ENCODE assay signal across 12 mouse cellular contexts in the genomic region with DNA sequence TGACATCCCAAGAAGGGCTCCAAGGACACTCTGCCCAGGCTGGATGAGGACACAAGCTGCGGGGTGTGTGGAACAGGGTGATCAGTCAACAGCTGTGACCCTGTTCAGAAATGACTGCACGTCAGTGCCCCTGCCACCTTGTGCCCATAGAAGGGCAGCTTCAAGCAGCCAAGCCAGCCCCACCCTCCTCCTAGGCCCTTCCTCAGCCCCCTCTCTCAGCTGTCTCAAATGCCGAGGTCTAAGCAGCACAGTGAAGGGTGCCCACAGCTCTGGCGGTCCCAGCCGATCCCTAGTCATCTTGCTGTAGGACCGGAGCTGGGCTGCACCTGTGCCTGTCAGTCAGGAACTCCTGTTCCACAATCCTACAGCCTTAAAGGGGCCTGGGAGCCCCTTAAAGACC. TPM values are rescaled to one million over a fixed set of nuclear protein-coding genes. Genes with fewer than 3 reads are reported as not detected.
A peak's percentile ranks its signal among the peaks of the same experiment; 100 is the strongest.
DNase-seq lines count a peak whose midpoint lies in the region; ATAC-seq and TF ChIP-seq lines count a peak whose summit lies in the region.
"Had no signal": no experiment of that assay in that cellular context is flagged by ENCODE, and none has a peak within 500 bp of the region (broad histone marks: within the 10 kb centered on the region; RNA-seq: fewer than 3 reads in every experiment).

No protein-coding gene starts in this region.

- ATAC-seq in megakaryocyte, adult 5-6 weeks (ENCODE audit: poor library complexity, severe bottlenecking), result no peak
- peak; percentile 77 for ATAC-seq in embryonic facial prominence, embryonic 14.5 days (ENCODE audit: low read depth)
- ATAC-seq in stomach, postnatal 0 days (ENCODE audit: low FRiP score, low TSS enrichment), result 0 out of 2 replicates have a peak, but pooled peaks have one; percentile 8

- WGBS in embryonic facial prominence, embryonic 14.5 days, result 79% methylated on average over 6 of the region's 6 CpGs
- 71% methylated on average over 6 of the region's 6 CpGs for WGBS in stomach, postnatal 0 days

- TF ChIP-seq EP300 in stomach, postnatal 0 days (optimal IDR thresholded peaks at IDR 0.05), result no peak

- H3K27ac ChIP-seq in embryonic facial prominence, embryonic 14.5 days (replicated peaks; ENCODE audit: low read depth, low read length), result peak overlapping the region; percentile 54; the same call in 1 of the 2 replicates
- H3K27ac ChIP-seq in stomach, postnatal 0 days (replicated peaks), result 0 out of 2 replicates have a peak overlapping the region, but pooled peaks have one; percentile 41

- intact Hi-C loops in heart, postnatal 10 days (cut with DNase I), result no loop called here

- DNase-seq in embryonic facial prominence, embryonic 14.5 days (ENCODE audit: low spot score), result peak; percentile 73
- peak; percentile 36 to 40 for DNase-seq in heart, postnatal 10 days
- DNase-seq in stomach, postnatal 0 days (ENCODE audit: low spot score), result peak; percentile 12
- DNase-seq in c-Kit-positive CD71-positive TER-119-positive erythroid progenitor cells, embryonic 14.5 days (ENCODE audit: low spot score), result no peak
- no peak for DNase-seq in embryo, embryonic 10.5 days (ENCODE audit: low spot score)

- H3K4me1 ChIP-seq in megakaryocyte, embryonic 14.5 days, result peaks cover 51% of the 10 kb centered on the region
- peaks cover 20% of the 10 kb centered on the region for H3K4me1 ChIP-seq in embryonic facial prominence, embryonic 14.5 days (ENCODE audit: control insufficient read depth, insufficient read depth, low read length)
- 0 out of 2 replicates have a peak, but pooled peaks cover 2% of the 10 kb centered on the region for H3K4me1 ChIP-seq in stomach, postnatal 0 days (replicated peaks; ENCODE audit: control insufficient read depth, insufficient read depth)

- no peak overlapping the region for H3K9ac ChIP-seq in embryonic facial prominence, embryonic 14.5 days (ENCODE audit: low read depth, low read length)
- no peak overlapping the region for H3K9ac ChIP-seq in stomach, postnatal 0 days (ENCODE audit: low read length)

- no peak for TF ChIP-seq CTCF in stomach, postnatal 0 days (IDR thresholded peaks at IDR 0.05; ENCODE audit: low read depth)

- H3K36me3 ChIP-seq in megakaryocyte, embryonic 14.5 days (replicated peaks; ENCODE audit: low read length), result no peaks in the 10 kb centered on the region
- H3K36me3 ChIP-seq in embryonic facial prominence, embryonic 14.5 days (ENCODE audit: control insufficient read depth, insufficient read depth, low read length), result no peaks in the 10 kb centered on the region
- no peaks in the 10 kb centered on the region for H3K36me3 ChIP-seq in stomach, postnatal 0 days (ENCODE audit: control insufficient read depth, insufficient read depth, low read length)

- H3K27me3 ChIP-seq in megakaryocyte, embryonic 14.5 days (replicated peaks), result peaks cover 45% of the 10 kb centered on the region
- no peaks in the 10 kb centered on the region for H3K27me3 ChIP-seq in embryonic facial prominence, embryonic 14.5 days (replicated peaks; ENCODE audit: control insufficient read depth, insufficient read depth, low read length)
- no peaks in the 10 kb centered on the region for H3K27me3 ChIP-seq in stomach, postnatal 0 days (ENCODE audit: control insufficient read depth, insufficient read depth, low read length)

- no peak overlapping the region for H3K4me2 ChIP-seq in embryonic facial prominence, embryonic 14.5 days (ENCODE audit: low read depth, low read length)
- no peak overlapping the region for H3K4me2 ChIP-seq in stomach, postnatal 0 days (replicated peaks; ENCODE audit: low read depth)

- peak overlapping the region; percentile 81 for H3K4me3 ChIP-seq in megakaryocyte, embryonic 14.5 days (replicated peaks)
- no peak overlapping the region for H3K4me3 ChIP-seq in embryonic facial prominence, embryonic 14.5 days (ENCODE audit: low read depth, low read length)
- H3K4me3 ChIP-seq in stomach, postnatal 0 days (ENCODE audit: low read depth, low read length), result no peak overlapping the region

- H3K9me3 ChIP-seq in megakaryocyte, embryonic 14.5 days, result no peaks in the 10 kb centered on the region
- H3K9me3 ChIP-seq in embryonic facial prominence, embryonic 14.5 days (ENCODE audit: control insufficient read depth, low read length), result no peaks in the 10 kb centered on the region
- no peaks in the 10 kb centered on the region for H3K9me3 ChIP-seq in stomach, postnatal 0 days (ENCODE audit: control insufficient read depth, low read length)

RNA-seq across cellular contexts. Expression of gene Lsp1, which starts 1.6 kb away (rescaled TPM):
- 10.1 and 33.2 TPM in 2 replicates for polyA plus RNA-seq in megakaryocyte, embryonic 14.5 days (2012; ENCODE audit: insufficient read depth, low replicate concordance)
- 1,220 and 1,304 TPM in 2 replicates for total RNA-seq in megakaryocyte, adult 5-6 weeks (2015)
- total RNA-seq in megakaryocyte, adult 5-6 weeks (2017), result 1,314 and 1,552 TPM in 2 replicates
- 40.1 and 42.6 TPM in 2 replicates for polyA plus RNA-seq in embryonic facial prominence, embryonic 14.5 days (2014; fragmentation: Nextera tagmentation; extraction: Ambion mirVana)
- 100 to 1,000 TPM; 111 to 116 TPM for total RNA-seq in heart, postnatal 10 days (2021)
- polyA plus RNA-seq in stomach, postnatal 0 days (2015; fragmentation: Nextera tagmentation; extraction: Ambion mirVana), result 107 and 110 TPM in 2 replicates
- total RNA-seq: MEL had no signal

RNA-seq across cellular contexts. Expression of gene Tnni2, which starts 20.6 kb away (rescaled TPM):
- 3.4 TPM in 1 of 2 replicates, not detected in the other for polyA plus RNA-seq in megakaryocyte, embryonic 14.5 days (2012; ENCODE audit: insufficient read depth, low replicate concordance)
- total RNA-seq in megakaryocyte, adult 5-6 weeks (2015), result 18.8 and 20.9 TPM in 2 replicates
- 25.6 and 27.6 TPM in 2 replicates for total RNA-seq in megakaryocyte, adult 5-6 weeks (2017)
- 319 and 564 TPM in 2 replicates for polyA plus RNA-seq in embryonic facial prominence, embryonic 14.5 days (2014; fragmentation: Nextera tagmentation; extraction: Ambion mirVana)
- 1 to 10 TPM; 1.9 to 4.3 TPM for total RNA-seq in heart, postnatal 10 days (2021)
- polyA plus RNA-seq in stomach, postnatal 0 days (2015; fragmentation: Nextera tagmentation; extraction: Ambion mirVana), result 19.1 and 19.6 TPM in 2 replicates
- total RNA-seq: MEL had no signal

RNA-seq across cellular contexts. Expression of gene Syt8, which starts 27.5 kb away (rescaled TPM):
- 3.4 TPM in 1 of 2 replicates, not detected in the other for polyA plus RNA-seq in megakaryocyte, embryonic 14.5 days (2012; ENCODE audit: insufficient read depth, low replicate concordance)
- 0.39 TPM in 1 of 2 replicates, not detected in the other for total RNA-seq in megakaryocyte, adult 5-6 weeks (2015)
- not detected in 2 replicates for total RNA-seq in megakaryocyte, adult 5-6 weeks (2017)
- polyA plus RNA-seq in embryonic facial prominence, embryonic 14.5 days (2014; fragmentation: Nextera tagmentation; extraction: Ambion mirVana), result 1.9 and 3.9 TPM in 2 replicates
- not detected for total RNA-seq in heart, postnatal 10 days (2021)
- polyA plus RNA-seq in stomach, postnatal 0 days (2015; fragmentation: Nextera tagmentation; extraction: Ambion mirVana), result 70.7 and 78.9 TPM in 2 replicates
- total RNA-seq: layer of hippocampus, adult 18-20 months; MEL had no signal
- polyA plus RNA-seq: embryonic facial prominence, embryonic 11.5 days; hindbrain, embryonic 11.5 days; neural tube, embryonic 14.5 days had no signal

RNA-seq across cellular contexts. Expression of gene Tnnt3, which starts 36.4 kb away (rescaled TPM):
- 16.2 TPM in 1 of 2 replicates, not detected in the other for polyA plus RNA-seq in megakaryocyte, embryonic 14.5 days (2012; ENCODE audit: insufficient read depth, low replicate concordance)
- total RNA-seq in megakaryocyte, adult 5-6 weeks (2015), result 1.4 and 1.5 TPM in 2 replicates
- 3.7 and 3.9 TPM in 2 replicates for total RNA-seq in megakaryocyte, adult 5-6 weeks (2017)
- polyA plus RNA-seq in embryonic facial prominence, embryonic 14.5 days (2014; fragmentation: Nextera tagmentation; extraction: Ambion mirVana), result 376 and 643 TPM in 2 replicates
- 1 to 10 TPM in 1 of 2 experiments, under 1 TPM in 1; 0.67 to 1.8 TPM for total RNA-seq in heart, postnatal 10 days (2021)
- 8.0 and 11.7 TPM in 2 replicates for polyA plus RNA-seq in stomach, postnatal 0 days (2015; fragmentation: Nextera tagmentation; extraction: Ambion mirVana)
- total RNA-seq: layer of hippocampus, adult 18-20 months; MEL had no signal

Comparison
In these comparisons a context has a peak if more than half of its experiments do, and no peak if none do; other contexts are left out.
1. DNase-seq: peak in embryonic facial prominence, embryonic 14.5 days (single experiment), heart, postnatal 10 days (2 of 2) and stomach, postnatal 0 days (single experiment); none in c-Kit-positive CD71-positive TER-119-positive erythroid progenitor cells, embryonic 14.5 days (single experiment) and embryo, embryonic 10.5 days (single experiment).
2. RNA of gene Tnni2, which starts 20.6 kb away (polyA plus RNA-seq): 319 to 564 TPM in embryonic facial prominence, embryonic 14.5 days; 19.1 to 19.6 TPM in stomach, postnatal 0 days and 3.4 TPM in megakaryocyte, embryonic 14.5 days; every median in the first group is over 10 times any median in the second.
3. RNA of gene Syt8, which starts 27.5 kb away (polyA plus RNA-seq): 70.7 to 78.9 TPM in stomach, postnatal 0 days; 1.9 to 3.9 TPM in embryonic facial prominence, embryonic 14.5 days and 3.4 TPM in megakaryocyte, embryonic 14.5 days; every median in the first group is over 10 times any median in the second.